Mouse (Mus musculus) lung, embryonic 16.5 days (tissue): ENCODE data around the gene Id2. TPM values are rescaled to one million over a fixed set of nuclear protein-coding genes. Genes with fewer than 3 reads are reported as not detected.
A peak's percentile ranks its signal among the peaks of the same experiment; 100 is the strongest.

Source experiments
- ATAC-seq: fragments of 200-750 bp; cut with Nextera tagmentation; 2 replicates; pipeline ENCODE4 v1.8.0; 2017; ENCODE audit warnings: low read depth, mild to moderate bottlenecking, moderate library complexity
- H3K27ac ChIP-seq: fragments of 300-500 bp; sonication (generic); 2 replicates; pipeline ENCODE4 v1.5.1; 2014; ENCODE audit warnings: mild to moderate bottlenecking, control low read depth, low read length
- H3K27me3 ChIP-seq: fragments of 300-500 bp; sonication (generic); 2 replicates; pipeline ENCODE4 v1.6.1; 2014; ENCODE audit warnings: low read depth, low read length, mixed read lengths; ENCODE audit not compliant: control insufficient read depth, insufficient read depth
- H3K36me3 ChIP-seq: fragments of 300-500 bp; sonication (generic); 2 replicates; pipeline ENCODE4 v1.6.1; 2014; ENCODE audit warnings: low read length; ENCODE audit not compliant: control insufficient read depth, insufficient read depth
- H3K4me1 ChIP-seq: fragments of 300-500 bp; sonication (generic); replicated peaks from 2 replicates; pipeline ENCODE4 v1.6.1; 2014; ENCODE audit warnings: low read length, mixed read lengths; ENCODE audit not compliant: control insufficient read depth, insufficient read depth
- H3K4me2 ChIP-seq: fragments of 300-500 bp; sonication (generic); 2 replicates; pipeline ENCODE4 v1.6.1; 2014; ENCODE audit warnings: low read depth, low read length, control low read depth
- H3K4me3 ChIP-seq: fragments of 300-500 bp; sonication (generic); 2 replicates; pipeline ENCODE4 v1.5.1; 2014; ENCODE audit warnings: mild to moderate bottlenecking, low read length, control low read depth
- H3K9ac ChIP-seq: fragments of 300-500 bp; sonication (generic); 2 replicates; pipeline ENCODE4 v1.6.1; 2014; ENCODE audit warnings: low read length, control low read depth
- H3K9me3 ChIP-seq: fragments of 300-500 bp; sonication (generic); 2 replicates; pipeline ENCODE4 v1.6.1; 2016; ENCODE audit warnings: low read length; ENCODE audit not compliant: control insufficient read depth
- WGBS: fragments of 180-500 bp; shearing (Covaris S2); extraction: QIAGEN DNeasy Blood & Tissue Kit; methylation state at CpG from one replicate; pipeline ENCODE4 v1.1.7; 2014; 5-methylcytosine and 5-hydroxymethylcytosine counted together
- polyA plus RNA-seq: library from polyadenylated mRNA; unstranded; fragments of >200 nt; fragmentation: Nextera tagmentation; extraction: Ambion mirVana; gene quantifications from 2 replicates; pipeline ENCODE4 v1.2.1, GENCODE M21; 2015

Id2 gene
- polyA plus RNA-seq, 1 experiment from 2014 or later: 618 TPM

DNA sequence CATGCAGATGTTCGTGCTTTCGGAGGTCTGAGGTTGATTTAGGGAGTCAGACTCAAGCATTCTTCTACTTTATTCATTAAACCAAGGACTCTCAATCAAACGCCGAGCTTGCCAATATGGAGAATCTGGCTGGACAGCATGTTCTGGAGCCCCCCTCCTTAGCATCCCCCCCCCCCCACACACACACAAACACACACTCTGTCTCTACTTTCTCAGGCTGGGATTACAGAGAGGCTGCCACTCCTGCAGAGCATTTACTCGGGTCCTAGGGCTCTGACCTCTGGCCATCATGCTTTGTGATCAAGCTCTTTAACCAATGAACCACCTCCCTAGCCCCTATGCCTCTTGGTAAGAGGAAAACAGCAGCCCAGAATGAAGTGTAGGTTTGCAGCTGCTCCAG lies 29.3 kb upstream of the Id2 start:
- no peaks in the 10 kb centered on the region for H3K36me3 ChIP-seq
- H3K4me2 ChIP-seq: no peak overlapping the region
- WGBS: 66% methylated on average over 5 of the region's 5 CpGs
- no peaks in the 10 kb centered on the region for H3K27me3 ChIP-seq
- no peak overlapping the region for H3K9ac ChIP-seq
- ATAC-seq: no peak
- no peak overlapping the region for H3K4me3 ChIP-seq
- no peaks in the 10 kb centered on the region for H3K9me3 ChIP-seq
- no peak overlapping the region for H3K27ac ChIP-seq
- H3K4me1 ChIP-seq: peaks cover 10% of the 10 kb centered on the region

DNA sequence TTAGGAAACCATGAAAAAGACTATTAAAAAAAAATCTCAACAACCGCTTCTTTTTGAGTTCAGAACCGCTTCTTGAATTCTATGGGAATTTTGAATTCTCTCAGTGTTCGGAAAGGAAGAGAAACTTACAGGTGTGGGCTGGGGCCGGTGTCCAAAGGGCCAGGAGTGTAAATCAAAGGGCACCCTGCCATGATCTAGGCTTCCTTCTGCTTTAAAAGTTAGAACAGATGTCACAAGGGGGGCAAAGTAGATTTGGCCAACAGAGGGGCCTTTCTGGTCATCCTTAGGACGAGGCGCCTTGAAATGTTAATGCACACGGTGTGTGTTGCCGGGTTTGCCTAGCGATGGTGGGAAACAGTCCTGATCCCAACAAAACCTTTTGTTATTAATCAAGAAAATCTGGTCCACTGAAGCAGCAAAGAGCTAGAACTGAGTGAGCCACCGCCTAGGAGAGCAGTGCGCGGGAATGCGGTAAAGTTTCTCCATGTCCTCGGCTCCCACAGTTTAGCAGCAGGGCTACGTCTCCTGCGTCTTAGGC lies 28.4 kb upstream of the Id2 start:
- no peak overlapping the region for H3K4me3 ChIP-seq
- H3K27ac ChIP-seq: no peak overlapping the region
- no peak for ATAC-seq
- no peaks in the 10 kb centered on the region for H3K36me3 ChIP-seq
- peaks cover 10% of the 10 kb centered on the region for H3K4me1 ChIP-seq
- WGBS: 71% methylated on average over 16 of the region's 16 CpGs
- no peaks in the 10 kb centered on the region for H3K27me3 ChIP-seq
- no peak overlapping the region for H3K4me2 ChIP-seq
- no peaks in the 10 kb centered on the region for H3K9me3 ChIP-seq
- no peak overlapping the region for H3K9ac ChIP-seq

DNA sequence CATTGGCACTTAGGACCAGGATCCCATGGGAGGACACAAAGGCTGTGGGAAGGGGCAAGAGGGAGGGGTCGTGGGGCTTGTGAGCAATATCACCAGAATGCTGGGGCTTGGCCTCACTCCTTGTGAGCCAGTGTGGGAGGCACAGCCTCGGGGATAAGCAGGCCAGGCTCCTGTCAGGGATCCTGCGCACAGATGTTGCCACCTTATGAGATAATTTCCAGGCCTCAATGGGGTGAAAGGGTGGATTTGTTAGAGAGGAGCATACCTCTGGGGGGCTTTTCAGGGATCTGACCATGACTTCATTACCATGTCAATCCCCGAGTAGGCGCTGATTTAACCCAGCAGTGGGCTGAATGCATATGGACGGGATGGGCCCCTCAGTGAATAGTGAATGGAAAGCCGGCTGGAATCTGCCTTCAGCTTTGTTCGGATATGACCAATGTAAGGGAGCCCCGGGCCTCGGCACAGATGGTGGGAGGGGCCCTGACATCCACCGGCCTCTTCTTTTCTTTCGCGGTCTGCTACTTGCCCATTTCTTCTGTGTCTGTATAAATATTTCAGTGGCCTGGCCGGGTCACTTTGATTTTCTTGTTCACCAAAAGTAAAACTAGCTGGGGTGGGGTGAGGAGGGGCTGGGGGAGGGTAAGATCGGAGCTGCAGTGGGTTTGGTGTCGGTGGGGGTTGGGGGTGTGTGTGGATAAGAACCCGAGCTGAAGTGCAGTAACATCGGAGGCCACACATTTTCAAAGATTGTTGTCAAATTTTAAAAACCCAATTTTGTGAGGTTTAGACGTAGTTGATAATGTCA lies 27.7 kb upstream of the Id2 start:
- no peak overlapping the region for H3K4me2 ChIP-seq
- no peak overlapping the region for H3K27ac ChIP-seq
- no peaks in the 10 kb centered on the region for H3K27me3 ChIP-seq
- peaks cover 11% of the 10 kb centered on the region for H3K4me1 ChIP-seq
- no peaks in the 10 kb centered on the region for H3K36me3 ChIP-seq
- 33% methylated on average over 19 of the region's 19 CpGs for WGBS
- no peak overlapping the region for H3K4me3 ChIP-seq
- no peak overlapping the region for H3K9ac ChIP-seq
- no peak for ATAC-seq
- H3K9me3 ChIP-seq: no peaks in the 10 kb centered on the region

GRCm38 (mm10) chr12:25120753-25121152 lies 23.8 kb upstream of the Id2 start:
- 62% methylated on average over 4 of the region's 4 CpGs for WGBS
- Histone ChIP-seq H3K9me3 (no peaks in the 10 kb centered on the region), H3K4me1 (peaks cover 24% of the 10 kb centered on the region), H3K9ac (no peak overlapping the region), H3K4me3 (no peak overlapping the region), H3K36me3 (no peaks in the 10 kb centered on the region), H3K27me3 (no peaks in the 10 kb centered on the region), H3K27ac (no peak overlapping the region), H3K4me2 (no peak overlapping the region)
- ATAC-seq: no peak

- H3K4me2 ChIP-seq: no peak overlapping the region
- H3K9me3 ChIP-seq: no peaks in the 10 kb centered on the region
- H3K4me3 ChIP-seq: no peak overlapping the region
- ATAC-seq: peak; percentile 86
- H3K9ac ChIP-seq: peak overlapping the region; percentile 39; the same call in 1 of the 2 replicates
- no peaks in the 10 kb centered on the region for H3K36me3 ChIP-seq
- no peaks in the 10 kb centered on the region for H3K27me3 ChIP-seq
- 32% methylated on average over 15 of the region's 15 CpGs for WGBS
- H3K4me1 ChIP-seq: peaks cover 21% of the 10 kb centered on the region
- H3K27ac ChIP-seq: peak overlapping the region; percentile 76
These were observed 22.3 kb upstream of the Id2 start for GRCm38 (mm10) chr12:25119278-25119677.

GRCm38 (mm10) chr12:25117856-25118511 lies 21.0 kb upstream of the Id2 start:
- Histone ChIP-seq H3K27ac (peak overlapping the region; percentile 76; the same call in 1 of the 2 replicates), H3K36me3 (no peaks in the 10 kb centered on the region), H3K4me3 (no peak overlapping the region), H3K9ac (no peak overlapping the region), H3K4me1 (peaks cover 21% of the 10 kb centered on the region), H3K9me3 (no peaks in the 10 kb centered on the region), H3K27me3 (no peaks in the 10 kb centered on the region), H3K4me2 (no peak overlapping the region)
- WGBS: 68% methylated on average over 4 of the region's 4 CpGs
- ATAC-seq: no peak

DNA sequence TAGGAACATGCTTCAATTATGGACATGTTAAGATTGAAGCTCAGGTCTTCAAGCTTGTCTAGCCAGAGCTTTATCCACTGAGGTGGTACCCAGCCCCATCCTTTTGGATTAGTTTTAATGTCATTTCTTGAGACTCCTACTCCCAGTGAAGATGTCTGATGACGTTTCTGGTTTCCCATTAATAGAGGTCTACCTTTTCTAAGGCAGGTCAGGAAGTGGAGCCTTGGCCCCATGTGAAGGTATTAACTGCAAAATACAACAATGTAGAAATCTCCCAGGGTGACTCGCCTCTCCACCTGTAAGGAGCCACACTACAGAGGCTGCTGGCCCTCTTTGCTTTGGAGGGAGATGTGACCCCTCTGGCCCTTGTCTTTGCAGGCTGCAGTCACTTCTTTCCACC lies 19.2 kb upstream of the Id2 start:
- no peak overlapping the region for H3K4me3 ChIP-seq
- peaks cover 2% of the 10 kb centered on the region; the same call in 1 of the 2 replicates for H3K9me3 ChIP-seq
- peaks cover 21% of the 10 kb centered on the region for H3K4me1 ChIP-seq
- no peak overlapping the region for H3K27ac ChIP-seq
- ATAC-seq: no peak
- 86% methylated on average over 2 of the region's 2 CpGs for WGBS
- H3K27me3 ChIP-seq: no peaks in the 10 kb centered on the region
- no peak overlapping the region for H3K4me2 ChIP-seq
- H3K36me3 ChIP-seq: no peaks in the 10 kb centered on the region
- no peak overlapping the region for H3K9ac ChIP-seq

DNA sequence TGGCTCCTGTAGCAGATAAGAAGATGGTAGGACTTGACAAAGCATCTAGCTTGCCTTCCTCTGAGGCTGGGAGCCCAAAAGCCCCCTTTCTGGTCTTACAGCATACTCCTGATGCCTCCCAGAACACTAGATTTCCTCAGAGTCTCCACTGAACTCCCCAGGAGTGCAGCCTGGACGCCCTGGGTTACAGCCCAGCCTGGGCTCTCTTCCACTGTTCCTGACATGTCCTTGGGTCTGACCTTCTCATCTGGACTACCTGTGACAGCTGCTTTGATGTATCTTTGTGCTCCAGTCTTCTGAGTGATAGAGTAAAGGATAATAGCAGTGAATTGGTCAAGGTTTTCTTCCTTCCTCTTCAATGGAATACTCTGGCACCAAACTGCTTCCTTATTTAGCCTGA lies 17.5 kb upstream of the Id2 start:
- H3K27me3 ChIP-seq: no peaks in the 10 kb centered on the region
- no peak for ATAC-seq
- H3K4me2 ChIP-seq: no peak overlapping the region
- H3K9me3 ChIP-seq: peaks cover 2% of the 10 kb centered on the region; the same call in 1 of the 2 replicates
- H3K36me3 ChIP-seq: no peaks in the 10 kb centered on the region
- H3K4me3 ChIP-seq: no peak overlapping the region
- peaks cover 19% of the 10 kb centered on the region for H3K4me1 ChIP-seq
- no peak overlapping the region for H3K9ac ChIP-seq
- H3K27ac ChIP-seq: no peak overlapping the region
- 64% methylated on average over 1 of the region's 1 CpGs for WGBS

DNA sequence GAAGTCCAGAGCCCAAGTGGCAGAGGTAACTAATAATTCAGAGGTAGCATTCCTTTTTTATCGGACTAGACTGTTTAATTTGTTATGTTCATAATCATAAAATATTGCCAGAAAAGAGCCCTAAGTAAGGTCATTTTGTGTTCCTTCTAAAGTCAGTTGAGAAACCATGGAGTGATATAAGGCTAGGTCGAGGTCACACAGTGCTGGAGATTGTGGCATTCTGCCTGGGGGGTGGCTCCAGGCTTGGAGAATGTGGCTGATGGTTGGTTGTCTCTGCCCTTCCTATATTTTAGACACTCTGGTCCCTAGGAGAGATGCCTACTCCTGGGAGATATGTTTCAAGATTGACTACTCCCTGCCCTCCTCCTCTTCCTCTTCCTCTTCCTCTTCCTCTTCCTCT lies 16.4 kb upstream of the Id2 start:
- H3K27ac ChIP-seq: no peak overlapping the region
- H3K4me3 ChIP-seq: no peak overlapping the region
- H3K9ac ChIP-seq: no peak overlapping the region
- WGBS: 75% methylated on average over 2 of the region's 2 CpGs
- H3K4me1 ChIP-seq: peaks cover 12% of the 10 kb centered on the region
- H3K9me3 ChIP-seq: peaks cover 2% of the 10 kb centered on the region; the same call in 1 of the 2 replicates
- no peaks in the 10 kb centered on the region for H3K27me3 ChIP-seq
- H3K36me3 ChIP-seq: no peaks in the 10 kb centered on the region
- no peak for ATAC-seq
- no peak overlapping the region for H3K4me2 ChIP-seq
